Mouse (Mus musculus): ENCODE data around the gene Zfp979. TPM values are rescaled to one million over a fixed set of nuclear protein-coding genes. Genes with fewer than 3 reads are reported as not detected.
"Not testable (repeated sequence)": the region's sequence is repeated elsewhere in the genome, so short reads cannot be mapped to it uniquely, and the experiment has no call there.

Gene Zfp979
- polyA plus RNA-seq (2012; fragmentation: generic; extraction: Trizol) = 0.30 TPM
- long read RNA-seq, experiment 1 = 0 reads
- long read RNA-seq, experiment 2 = 0 reads

GRCm38 (mm10) chr4:147642413-147642812 is at the start of gene Zfp979:
Zfp979 (minus strand) TSS chr4:147642513.
- not testable (repeated sequence) for H3K79me2 ChIP-seq (ENCODE audit: control insufficient read depth, insufficient read depth); H3K27me3 ChIP-seq (ENCODE audit: control insufficient read depth, insufficient read depth, insufficient read length); H3K4me3 ChIP-seq (ENCODE audit: insufficient read depth, poor library complexity, severe bottlenecking); H3ac ChIP-seq (ENCODE audit: control insufficient read depth, insufficient read length, low read depth); H3K79me3 ChIP-seq (ENCODE audit: low read depth); H3K36me3 ChIP-seq (ENCODE audit: control insufficient read depth, insufficient read depth)

GRCm38 (mm10) chr4:147655245-147655644 is 12.9 kb upstream of the Zfp979 start:
- H3K79me3 ChIP-seq (ENCODE audit: low read depth); H3K36me3 ChIP-seq (ENCODE audit: control insufficient read depth, insufficient read depth); H3K79me2 ChIP-seq (ENCODE audit: control insufficient read depth, insufficient read depth); H3K4me3 ChIP-seq (ENCODE audit: insufficient read depth, poor library complexity, severe bottlenecking); H3K27me3 ChIP-seq (ENCODE audit: control insufficient read depth, insufficient read depth, insufficient read length); H3ac ChIP-seq (ENCODE audit: control insufficient read depth, insufficient read length, low read depth): not testable (repeated sequence)

GRCm38 (mm10) chr4:147647407-147647806 is 5.1 kb upstream of the Zfp979 start:
- H3K27me3 ChIP-seq (ENCODE audit: control insufficient read depth, insufficient read depth, insufficient read length); H3ac ChIP-seq (ENCODE audit: control insufficient read depth, insufficient read length, low read depth); H3K36me3 ChIP-seq (ENCODE audit: control insufficient read depth, insufficient read depth); H3K79me2 ChIP-seq (ENCODE audit: control insufficient read depth, insufficient read depth); H3K4me3 ChIP-seq (ENCODE audit: insufficient read depth, poor library complexity, severe bottlenecking); H3K79me3 ChIP-seq (ENCODE audit: low read depth): not testable (repeated sequence)

GRCm38 (mm10) chr4:147641932-147642331 is 381 bp downstream of the Zfp979 start:
- not testable (repeated sequence) for H3ac ChIP-seq (ENCODE audit: control insufficient read depth, insufficient read length, low read depth); H3K4me3 ChIP-seq (ENCODE audit: insufficient read depth, poor library complexity, severe bottlenecking); H3K36me3 ChIP-seq (ENCODE audit: control insufficient read depth, insufficient read depth); H3K79me2 ChIP-seq (ENCODE audit: control insufficient read depth, insufficient read depth); H3K79me3 ChIP-seq (ENCODE audit: low read depth); H3K27me3 ChIP-seq (ENCODE audit: control insufficient read depth, insufficient read depth, insufficient read length)

- H3K4me3 ChIP-seq (ENCODE audit: insufficient read depth, poor library complexity, severe bottlenecking); H3K27me3 ChIP-seq (ENCODE audit: control insufficient read depth, insufficient read depth, insufficient read length); H3K36me3 ChIP-seq (ENCODE audit: control insufficient read depth, insufficient read depth); H3K79me3 ChIP-seq (ENCODE audit: low read depth); H3ac ChIP-seq (ENCODE audit: control insufficient read depth, insufficient read length, low read depth); H3K79me2 ChIP-seq (ENCODE audit: control insufficient read depth, insufficient read depth): not testable (repeated sequence)
Observed at GRCm38 (mm10) chr4:147633818-147634262, 8.5 kb downstream of the Zfp979 start.

DNA sequence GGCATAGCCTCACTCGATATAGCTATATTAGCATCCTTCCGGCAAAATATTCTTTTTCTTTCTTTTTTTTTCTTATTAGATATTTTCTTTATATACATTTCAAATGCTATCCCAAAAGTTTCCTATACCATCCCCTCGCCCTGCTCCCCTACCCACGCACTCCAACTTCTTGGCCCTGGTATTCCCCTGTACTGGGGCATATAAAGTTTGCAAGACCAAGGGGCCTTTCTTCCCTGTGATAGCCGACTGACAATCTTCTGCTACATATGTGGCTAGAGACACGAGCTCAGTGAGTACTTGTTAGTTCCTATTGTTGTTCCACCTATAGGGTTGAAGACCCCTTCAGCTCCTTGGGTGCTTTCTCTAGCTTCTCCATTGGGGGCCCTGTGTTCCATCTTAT is 35.8 kb downstream of the Zfp979 start:
- H3ac ChIP-seq (ENCODE audit: control insufficient read depth, insufficient read length, low read depth); H3K79me3 ChIP-seq (ENCODE audit: low read depth); H3K36me3 ChIP-seq (ENCODE audit: control insufficient read depth, insufficient read depth); H3K27me3 ChIP-seq (ENCODE audit: control insufficient read depth, insufficient read depth, insufficient read length); H3K4me3 ChIP-seq (ENCODE audit: insufficient read depth, poor library complexity, severe bottlenecking); H3K79me2 ChIP-seq (ENCODE audit: control insufficient read depth, insufficient read depth): not testable (repeated sequence)

GRCm38 (mm10) chr4:147605521-147605920 is 36.8 kb downstream of the Zfp979 start:
- TF ChIP-seq MAX (IDR thresholded peaks at IDR 0.05) (no peak), MYOD1 (IDR thresholded peaks at IDR 0.05; ENCODE audit: control insufficient read depth, insufficient read length, low read depth) (no peak), CEBPB (IDR thresholded peaks at IDR 0.05; ENCODE audit: low read depth) (no peak), FOSL1 (IDR thresholded peaks at IDR 0.05; ENCODE audit: insufficient read depth, low read length, poor library complexity, severe bottlenecking) (no peak), CTCF (IDR thresholded peaks at IDR 0.05; ENCODE audit: control insufficient read depth, insufficient read depth, insufficient read length) (no peak), MYOG (IDR thresholded peaks at IDR 0.05; ENCODE audit: control insufficient read depth, extremely low read depth, insufficient read length) (no peak), USF1 (IDR thresholded peaks at IDR 0.05; ENCODE audit: low read depth) (no peak)
- no peaks in the 10 kb centered on the region for H3K27me3 ChIP-seq (ENCODE audit: control insufficient read depth, insufficient read depth, insufficient read length)
- no peak overlapping the region for H3K4me3 ChIP-seq (ENCODE audit: insufficient read depth, poor library complexity, severe bottlenecking)
- H3K79me2 ChIP-seq (ENCODE audit: control insufficient read depth, insufficient read depth) = no peaks in the 10 kb centered on the region
- no peak overlapping the region for H3ac ChIP-seq (ENCODE audit: control insufficient read depth, insufficient read length, low read depth)
- no peaks in the 10 kb centered on the region for H3K36me3 ChIP-seq (ENCODE audit: control insufficient read depth, insufficient read depth)
- H3K79me3 ChIP-seq (ENCODE audit: low read depth) = no peaks in the 10 kb centered on the region

GRCm38 (mm10) chr4:147603806-147604205 is 38.5 kb downstream of the Zfp979 start:
- H3K36me3 ChIP-seq (ENCODE audit: control insufficient read depth, insufficient read depth) = no peaks in the 10 kb centered on the region
- no peaks in the 10 kb centered on the region for H3K27me3 ChIP-seq (ENCODE audit: control insufficient read depth, insufficient read depth, insufficient read length)
- H3K4me3 ChIP-seq (ENCODE audit: insufficient read depth, poor library complexity, severe bottlenecking) = no peak overlapping the region
- no peak overlapping the region for H3ac ChIP-seq (ENCODE audit: control insufficient read depth, insufficient read length, low read depth)
- no peaks in the 10 kb centered on the region for H3K79me2 ChIP-seq (ENCODE audit: control insufficient read depth, insufficient read depth)
- H3K79me3 ChIP-seq (ENCODE audit: low read depth) = no peaks in the 10 kb centered on the region
- no peak for TF ChIP-seq MYOD1 (IDR thresholded peaks at IDR 0.05; ENCODE audit: control insufficient read depth, insufficient read length, low read depth)
- TF ChIP-seq MYOG (IDR thresholded peaks at IDR 0.05; ENCODE audit: control insufficient read depth, extremely low read depth, insufficient read length) = no peak
- TF ChIP-seq CEBPB (IDR thresholded peaks at IDR 0.05; ENCODE audit: low read depth) = no peak
- no peak for TF ChIP-seq MAX (IDR thresholded peaks at IDR 0.05)
- TF ChIP-seq FOSL1 (IDR thresholded peaks at IDR 0.05; ENCODE audit: insufficient read depth, low read length, poor library complexity, severe bottlenecking) = no peak
- no peak for TF ChIP-seq USF1 (IDR thresholded peaks at IDR 0.05; ENCODE audit: low read depth)
- no peak for TF ChIP-seq CTCF (IDR thresholded peaks at IDR 0.05; ENCODE audit: control insufficient read depth, insufficient read depth, insufficient read length)

All from C2C12 (cell line).